Mouse (Mus musculus): Measurements from ENCODE around the gene Guf1. TPM values are rescaled to one million over a fixed set of nuclear protein-coding genes. Genes with fewer than 3 reads are reported as not detected.

Gene Guf1
- total and polyA plus RNA-seq, 2 experiments from 2014 or later: 35.4 to 36.5 TPM

- Histone ChIP-seq H3K27me3 (ENCODE audit: insufficient read depth, low read length) (no peaks in the 10 kb centered on the region), H3K4me2 (ENCODE audit: low read depth, low read length) (no peak overlapping the region), H3K4me3 (ENCODE audit: low read length) (no peak overlapping the region), H3K4me1 (ENCODE audit: insufficient read depth, low read length) (no peaks in the 10 kb centered on the region), H3K9ac (replicated peaks; ENCODE audit: low read length) (no peak overlapping the region), H3K27ac (no peak overlapping the region), H3K36me3 (ENCODE audit: insufficient read depth, low read length) (no peaks in the 10 kb centered on the region), H3K9me3 (ENCODE audit: low read length) (no peaks in the 10 kb centered on the region)
- DNase-seq (ENCODE audit: low spot score) (no peak), ATAC-seq (no peak)
- WGBS: 88% methylated on average over 1 of the region's 1 CpGs
- no peak for TF ChIP-seq CTCF (IDR thresholded peaks at IDR 0.05; ENCODE audit: low read depth)
Measured at GRCm38 (mm10) chr5:69541680-69542079, 15.0 kb upstream of the Guf1 start.

DNA sequence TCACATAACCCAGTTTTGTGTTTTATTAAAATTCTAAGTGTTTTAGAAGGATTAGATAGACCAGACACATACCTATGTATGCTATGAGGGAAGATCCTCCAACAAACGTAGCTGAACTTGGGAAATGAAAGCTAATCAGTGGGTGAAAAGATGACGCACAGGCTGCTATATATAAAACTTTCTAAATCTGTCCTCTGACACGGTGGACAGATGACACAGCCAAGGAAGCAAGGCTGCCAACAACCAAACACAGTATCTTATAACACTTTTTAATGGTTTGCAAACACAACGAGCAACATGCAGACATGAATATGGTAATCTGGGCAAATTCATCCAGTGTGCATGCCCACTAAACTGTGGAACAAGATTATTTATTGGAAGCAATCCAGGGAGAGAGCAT is 14.2 kb upstream of the Guf1 start, which contains the start of gene Yipf7:
Gene Yipf7, minus strand, starts transcription at position 160 of the 400 bp plus-strand sequence.
- no peak for TF ChIP-seq CTCF (IDR thresholded peaks at IDR 0.05; ENCODE audit: low read depth)
- Histone ChIP-seq H3K27ac (no peak within 1 kb of the TSS), H3K4me3 (ENCODE audit: low read length) (no peak within 1 kb of the TSS), H3K36me3 (ENCODE audit: insufficient read depth, low read length) (no peaks in the 10 kb centered on the region), H3K4me1 (ENCODE audit: insufficient read depth, low read length) (no peaks in the 10 kb centered on the region), H3K4me2 (ENCODE audit: low read depth, low read length) (no peak within 1 kb of the TSS), H3K9ac (replicated peaks; ENCODE audit: low read length) (no peak within 1 kb of the TSS), H3K9me3 (ENCODE audit: low read length) (no peaks in the 10 kb centered on the region), H3K27me3 (ENCODE audit: insufficient read depth, low read length) (no peaks in the 10 kb centered on the region)
- no peak for ATAC-seq
- DNase-seq (ENCODE audit: low spot score): no peak
- WGBS: 63% methylated on average over 4 of the region's 4 CpGs

- Histone ChIP-seq H3K27ac (peak overlapping the region; percentile 96), H3K36me3 (ENCODE audit: insufficient read depth, low read length) (peaks cover 7% of the 10 kb centered on the region; the same call in 1 of the 2 replicates), H3K9me3 (ENCODE audit: low read length) (no peaks in the 10 kb centered on the region), H3K4me1 (ENCODE audit: insufficient read depth, low read length) (no peaks in the 10 kb centered on the region), H3K9ac (replicated peaks; ENCODE audit: low read length) (peak overlapping the region; percentile 92), H3K4me2 (ENCODE audit: low read depth, low read length) (peak overlapping the region; percentile 74), H3K27me3 (ENCODE audit: insufficient read depth, low read length) (no peaks in the 10 kb centered on the region), H3K4me3 (ENCODE audit: low read length) (peak overlapping the region; percentile 77)
- DNase-seq (ENCODE audit: low spot score) (peak; percentile 30), ATAC-seq (0 out of 2 replicates have a peak, but pooled peaks have one; percentile 8)
- TF ChIP-seq CTCF (IDR thresholded peaks at IDR 0.05; ENCODE audit: low read depth): no peak
- WGBS: 9% methylated on average over 16 of the region's 16 CpGs
Measured at GRCm38 (mm10) chr5:69557404-69557935, 747 bp downstream of the Guf1 start.

DNA sequence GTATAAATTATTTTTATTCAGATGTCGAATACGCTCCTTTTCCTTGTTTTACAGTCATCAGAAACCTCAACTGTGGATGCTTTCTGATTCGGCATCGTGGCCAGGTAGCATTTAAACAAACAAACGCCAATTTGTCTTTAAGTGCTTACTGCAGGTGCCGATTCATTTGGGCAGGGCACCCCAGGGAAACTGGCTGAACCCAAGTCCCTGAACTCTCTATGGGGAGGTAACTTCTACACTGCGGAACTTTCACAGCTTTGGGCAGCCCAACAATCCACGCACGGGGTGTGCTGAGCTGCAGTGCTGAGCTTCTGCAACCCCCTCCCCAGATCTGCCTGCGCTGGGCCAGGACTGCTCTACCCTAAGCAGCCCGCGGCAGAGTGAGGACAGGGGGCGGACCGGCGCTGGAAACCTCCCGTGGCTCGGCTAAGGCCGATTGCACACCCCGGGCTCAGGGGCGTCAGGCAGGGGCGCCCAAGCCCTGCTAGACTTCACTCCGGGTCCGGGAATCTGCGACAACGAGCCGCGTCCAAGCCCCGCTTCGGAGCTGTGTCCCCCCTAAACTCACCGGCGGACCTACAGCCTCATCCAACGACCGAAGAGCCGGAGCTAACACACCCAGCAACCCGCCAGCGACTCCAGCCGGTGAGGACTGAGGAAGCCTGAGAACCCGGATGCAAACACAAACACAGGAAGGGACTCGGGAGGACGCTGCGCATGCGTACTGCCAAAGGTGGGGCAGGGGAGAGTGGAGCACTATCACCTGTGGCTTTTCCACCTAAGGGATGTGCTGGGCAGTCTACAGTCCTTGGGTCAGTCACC is 35.1 kb downstream of the Guf1 start, which contains the start of gene Gnpda2:
Gene Gnpda2, minus strand, starts transcription at position 701 of the 822 bp plus-strand sequence.
- ATAC-seq (peak; percentile 98), DNase-seq (ENCODE audit: low spot score) (peak; percentile 96)
- Histone ChIP-seq H3K4me1 (ENCODE audit: insufficient read depth, low read length) (no peaks in the 10 kb centered on the region), H3K36me3 (ENCODE audit: insufficient read depth, low read length) (no peaks in the 10 kb centered on the region), H3K27ac (peak within 1 kb of the TSS; percentile 71), H3K4me3 (ENCODE audit: low read length) (peak within 1 kb of the TSS; percentile 70), H3K9me3 (ENCODE audit: low read length) (no peaks in the 10 kb centered on the region), H3K9ac (replicated peaks; ENCODE audit: low read length) (peak within 1 kb of the TSS; percentile 77), H3K27me3 (ENCODE audit: insufficient read depth, low read length) (no peaks in the 10 kb centered on the region), H3K4me2 (ENCODE audit: low read depth, low read length) (peak within 1 kb of the TSS; percentile 73)
- WGBS: 4% methylated on average over 42 of the region's 42 CpGs
- peak; percentile 71 for TF ChIP-seq CTCF (IDR thresholded peaks at IDR 0.05; ENCODE audit: low read depth)

GRCm38 (mm10) chr5:69601027-69601426 is 44.3 kb downstream of the Guf1 start:
- TF ChIP-seq CTCF (IDR thresholded peaks at IDR 0.05; ENCODE audit: low read depth): peak; percentile 68
- Histone ChIP-seq H3K4me2 (ENCODE audit: low read depth, low read length) (no peak overlapping the region), H3K9ac (replicated peaks; ENCODE audit: low read length) (no peak overlapping the region), H3K27ac (no peak overlapping the region), H3K4me1 (ENCODE audit: insufficient read depth, low read length) (no peaks in the 10 kb centered on the region), H3K27me3 (ENCODE audit: insufficient read depth, low read length) (no peaks in the 10 kb centered on the region), H3K36me3 (ENCODE audit: insufficient read depth, low read length) (no peaks in the 10 kb centered on the region), H3K9me3 (ENCODE audit: low read length) (no peaks in the 10 kb centered on the region), H3K4me3 (ENCODE audit: low read length) (no peak overlapping the region)
- DNase-seq (ENCODE audit: low spot score) (peak; percentile 72), ATAC-seq (peak; percentile 63; the same call in 1 of the 2 replicates)

GRCm38 (mm10) chr5:69613209-69613796 is 56.6 kb downstream of the Guf1 start:
- Histone ChIP-seq H3K4me3 (ENCODE audit: low read length) (no peak overlapping the region), H3K27ac (no peak overlapping the region), H3K27me3 (ENCODE audit: insufficient read depth, low read length) (no peaks in the 10 kb centered on the region), H3K4me2 (ENCODE audit: low read depth, low read length) (no peak overlapping the region), H3K9me3 (ENCODE audit: low read length) (no peaks in the 10 kb centered on the region), H3K36me3 (ENCODE audit: insufficient read depth, low read length) (no peaks in the 10 kb centered on the region), H3K4me1 (ENCODE audit: insufficient read depth, low read length) (no peaks in the 10 kb centered on the region), H3K9ac (replicated peaks; ENCODE audit: low read length) (no peak overlapping the region)
- TF ChIP-seq CTCF (IDR thresholded peaks at IDR 0.05; ENCODE audit: low read depth): peak; percentile 66
- WGBS: 17% methylated on average over 4 of the region's 4 CpGs
- DNase-seq (ENCODE audit: low spot score) (peak; percentile 81), ATAC-seq (no peak)
